Mouse (Mus musculus): Measurements from ENCODE around the gene Olfr1411. TPM values are rescaled to one million over a fixed set of nuclear protein-coding genes. Genes with fewer than 3 reads are reported as not detected.

Olfr1411 gene
- total and polyA plus RNA-seq, 3 experiments, result not detected

DNA sequence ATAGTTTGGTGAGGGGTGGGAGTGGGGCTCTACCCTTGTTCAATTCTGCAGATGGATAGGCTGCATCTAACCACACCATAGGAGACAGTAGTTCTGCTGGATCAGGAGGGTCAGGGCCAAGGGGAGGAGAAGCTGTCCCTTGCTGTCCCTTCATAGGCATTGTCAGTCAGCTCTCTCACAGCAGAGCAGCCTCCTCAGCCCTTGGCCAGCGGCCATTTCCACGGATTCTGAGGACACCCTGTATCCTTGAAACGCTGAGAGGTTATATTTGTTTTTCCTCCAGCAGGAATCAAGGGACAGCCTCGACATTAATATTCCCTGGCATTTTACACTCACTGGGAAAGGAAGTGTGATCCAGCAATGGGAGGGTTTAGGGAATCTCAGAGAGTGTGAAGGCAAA lies 24.1 kb downstream of the Olfr1411 start:
- TF ChIP-seq GABPA (IDR thresholded peaks at IDR 0.05; ENCODE audit: insufficient replicate concordance, low read depth, low read length) (no peak), CHD2 (IDR thresholded peaks at IDR 0.05; ENCODE audit: low read length) (no peak), BHLHE40 (IDR thresholded peaks at IDR 0.05; ENCODE audit: low read depth, low read length) (no peak)
- no peak overlapping the region for H3K27ac ChIP-seq (ENCODE audit: insufficient read depth, low read depth)
- DNase-seq (ENCODE audit: extremely low read depth), result no peak
- 0 out of 4 replicates have a peak, but pooled peaks cover 0 to 2% of the 10 kb centered on the region in 2 experiments for H3K4me1 ChIP-seq (ENCODE audit: control insufficient read depth in 1 of 2, insufficient read depth in 2 of 2)
- H3K4me2 ChIP-seq (ENCODE audit: insufficient read depth, low read depth, poor library complexity, severe bottlenecking), result no peak overlapping the region
- no peak overlapping the region for H3K9ac ChIP-seq (ENCODE audit: insufficient read depth, low read depth)
- H3K79me2 ChIP-seq (replicated peaks; ENCODE audit: control insufficient read depth, extremely low read depth, insufficient read depth, poor library complexity, severe bottlenecking), result no peaks in the 10 kb centered on the region
- no peaks in the 10 kb centered on the region for H3K36me3 ChIP-seq (replicated peaks in 1 of 2; ENCODE audit: control insufficient read depth in 1 of 2, insufficient read depth in 1 of 2, low read length in 1 of 2)
- peaks cover 61% of the 10 kb centered on the region for H3K27me3 ChIP-seq (replicated peaks)
- in situ Hi-C loops (cut with MboI; ENCODE audit: low pct_ligation_motif_present, low pct_unique_long_range_greater_than_20kb, low sequenced_read_pairs), result no loop called here
- dilution Hi-C loops (cut with MboI; ENCODE audit: extremely low pct_ligation_motif_present, extremely low pct_unique_long_range_greater_than_20kb, low sequenced_read_pairs), result no loop called here
- no peak overlapping the region for H3K4me3 ChIP-seq (replicated peaks in 1 of 3; ENCODE audit: low read depth in 2 of 3, low read length in 2 of 3, poor library complexity in 1 of 3)
- H3K9me3 ChIP-seq (replicated peaks; ENCODE audit: low read length), result no peaks in the 10 kb centered on the region

DNA sequence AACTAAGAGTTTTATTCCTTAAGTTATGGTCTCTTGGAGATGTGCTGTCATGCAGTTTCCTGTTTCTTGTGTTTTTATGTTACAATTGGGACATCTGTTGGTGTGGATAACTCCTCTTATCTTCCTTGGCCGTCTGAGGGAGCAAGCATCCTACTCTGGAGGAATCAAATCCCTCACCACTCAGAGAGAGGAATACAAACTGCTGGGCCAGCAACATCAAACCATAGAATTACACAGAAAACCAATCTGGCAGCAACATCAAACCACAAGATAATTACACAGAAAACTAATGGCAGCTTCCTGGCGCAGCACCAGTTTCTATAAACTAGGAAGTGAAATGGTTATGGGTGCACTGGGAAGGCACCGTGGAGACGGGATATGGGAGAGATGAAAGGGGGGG lies 34.0 kb downstream of the Olfr1411 start:
- no peak for TF ChIP-seq UBTF (IDR thresholded peaks at IDR 0.05; ENCODE audit: low read depth, low read length)
- no peak for TF ChIP-seq ZC3H11A (IDR thresholded peaks at IDR 0.05; ENCODE audit: low read depth, low read length)
- no peak for TF ChIP-seq BHLHE40 (IDR thresholded peaks at IDR 0.05; ENCODE audit: low read depth, low read length)
- TF ChIP-seq RAD21 (IDR thresholded peaks at IDR 0.05; ENCODE audit: low read depth, low read length), result no peak
- TF ChIP-seq EP300 (IDR thresholded peaks at IDR 0.05; ENCODE audit: low read length), result no peak
- TF ChIP-seq MEF2A (IDR thresholded peaks at IDR 0.05; ENCODE audit: borderline replicate concordance, low read depth, low read length), result no peak
- no peak for TF ChIP-seq RCOR1 (conservative IDR thresholded peaks at IDR 0.05; ENCODE audit: low read depth, low read length)
- no peak for TF ChIP-seq JUND (conservative IDR thresholded peaks at IDR 0.05; ENCODE audit: low read depth, low read length)
- no peak for TF ChIP-seq MYC (IDR thresholded peaks at IDR 0.05; ENCODE audit: low read depth, low read length)
- no peak for TF ChIP-seq ZNF384 (IDR thresholded peaks at IDR 0.05; ENCODE audit: low read depth, low read length)
- no peak for TF ChIP-seq TBP (conservative IDR thresholded peaks at IDR 0.05; ENCODE audit: low read depth, low read length)
- no peak for TF ChIP-seq TCF12 (IDR thresholded peaks at IDR 0.05; ENCODE audit: low read depth, low read length)
- TF ChIP-seq SMC3 (IDR thresholded peaks at IDR 0.05; ENCODE audit: low read depth, low read length), result no peak
- no peak for TF ChIP-seq MAX (IDR thresholded peaks at IDR 0.05; ENCODE audit: low read length)
- no peak for TF ChIP-seq SIN3A (IDR thresholded peaks at IDR 0.05; ENCODE audit: low read length)
- no peak for TF ChIP-seq USF1 (IDR thresholded peaks at IDR 0.05; ENCODE audit: low read depth, low read length)
- TF ChIP-seq ZMIZ1 (IDR thresholded peaks at IDR 0.05; ENCODE audit: low read depth, low read length), result no peak
- Histone ChIP-seq H3K9me3 (replicated peaks; ENCODE audit: low read length) (no peaks in the 10 kb centered on the region), H3K4me3 (replicated peaks in 1 of 3; ENCODE audit: low read depth in 2 of 3, low read length in 2 of 3, poor library complexity in 1 of 3) (no peak overlapping the region), H3K4me2 (ENCODE audit: insufficient read depth, low read depth, poor library complexity, severe bottlenecking) (no peak overlapping the region), H3K27ac (ENCODE audit: insufficient read depth, low read depth) (no peak overlapping the region), H3K9ac (ENCODE audit: insufficient read depth, low read depth) (no peak overlapping the region), H3K36me3 (replicated peaks in 1 of 2; ENCODE audit: control insufficient read depth in 1 of 2, insufficient read depth in 1 of 2, low read length in 1 of 2) (no peaks in the 10 kb centered on the region), H3K79me2 (replicated peaks; ENCODE audit: control insufficient read depth, extremely low read depth, insufficient read depth, poor library complexity, severe bottlenecking) (no peaks in the 10 kb centered on the region; the same call in 1 of the 2 replicates), H3K27me3 (replicated peaks) (peaks cover 49% of the 10 kb centered on the region), H3K4me1 (ENCODE audit: control insufficient read depth in 1 of 2, insufficient read depth in 2 of 2) (no peaks in the 10 kb centered on the region)
- in situ Hi-C loops (cut with MboI; ENCODE audit: low pct_ligation_motif_present, low pct_unique_long_range_greater_than_20kb, low sequenced_read_pairs) (no loop called here), dilution Hi-C loops (cut with MboI; ENCODE audit: extremely low pct_ligation_motif_present, extremely low pct_unique_long_range_greater_than_20kb, low sequenced_read_pairs) (no loop called here)
- DNase-seq (ENCODE audit: extremely low read depth), result no peak

Data from CH12.LX (cell line).